Mouse (Mus musculus): ENCODE results near the gene Tmem42.

The Tmem42 gene

DNA sequence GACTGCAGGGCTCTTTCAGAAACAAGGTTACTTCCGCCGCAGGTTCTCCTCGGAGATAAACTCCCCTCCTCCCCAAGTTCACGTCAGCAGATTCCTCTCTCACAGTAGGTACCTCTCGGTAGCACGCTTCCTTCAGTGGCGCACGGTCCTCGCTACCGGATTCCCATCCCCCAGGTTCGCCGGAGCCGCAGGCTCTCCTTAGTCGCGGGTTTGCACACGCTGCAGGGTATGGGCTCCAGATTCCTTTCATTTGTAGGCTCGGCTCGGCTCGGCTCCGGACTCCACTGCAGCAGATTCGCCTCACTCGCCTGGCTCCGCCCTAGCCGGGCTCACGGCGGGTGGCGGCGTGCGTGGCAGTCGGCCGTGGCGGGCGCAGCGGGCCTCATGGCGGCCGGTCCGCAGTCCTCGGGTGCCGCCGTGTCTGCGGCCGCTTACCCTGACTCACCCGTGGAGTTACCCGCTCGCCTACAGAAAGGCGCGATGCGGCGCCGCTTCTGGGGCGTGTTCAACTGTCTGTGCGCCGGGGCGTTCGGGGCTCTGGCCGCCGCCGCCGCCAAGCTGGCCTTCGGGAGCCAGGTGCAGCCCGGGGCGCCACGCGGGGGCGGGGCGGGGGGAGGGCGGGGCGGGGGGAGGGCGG, at the start of gene Tmem42:
Tmem42 (plus strand) TSS at position 332 of the 637 bp plus-strand sequence.
- peak; percentile 37 for DNase-seq (ENCODE audit: extremely low spot score, low read depth, low spot score)

DNA sequence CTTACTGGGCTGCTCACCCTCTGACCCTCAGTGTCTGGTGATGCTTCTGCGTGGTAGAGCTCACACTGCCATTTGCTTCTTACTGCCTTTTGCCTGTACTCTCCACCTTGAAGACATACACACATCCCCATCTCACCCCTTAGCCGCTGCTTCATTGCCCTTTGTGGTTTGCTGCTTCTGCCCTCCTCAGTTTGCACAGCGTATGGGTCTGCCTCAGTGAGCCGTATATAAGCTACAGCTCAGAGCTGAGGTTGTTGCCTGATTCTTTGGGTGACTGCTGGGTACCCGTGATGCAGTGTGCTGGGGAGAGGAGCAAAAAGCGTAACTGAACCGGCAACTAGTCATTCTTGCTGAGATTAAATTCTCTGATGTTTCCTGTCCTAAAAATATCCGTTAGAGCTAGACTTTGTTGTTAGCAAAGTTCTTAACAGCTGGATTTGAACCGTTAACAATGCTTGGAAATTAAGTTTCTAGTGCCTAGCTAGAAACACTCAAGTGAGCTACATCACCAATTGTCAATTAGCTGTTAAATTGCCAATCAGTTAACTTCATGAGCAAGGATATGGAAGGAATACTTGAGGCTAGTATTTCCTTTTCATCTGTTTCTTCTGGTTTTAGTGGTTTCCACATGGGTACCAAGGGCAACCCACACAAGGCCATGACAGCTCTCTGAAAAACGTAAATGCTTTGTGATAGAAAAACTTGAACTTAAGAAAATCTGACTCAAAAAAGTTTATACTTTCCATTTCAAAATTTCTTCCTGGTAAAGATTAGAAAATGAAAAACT, 22.5 kb upstream of the Tmem42 start:
- no peak for DNase-seq (ENCODE audit: extremely low spot score, low read depth, low spot score)

DNA sequence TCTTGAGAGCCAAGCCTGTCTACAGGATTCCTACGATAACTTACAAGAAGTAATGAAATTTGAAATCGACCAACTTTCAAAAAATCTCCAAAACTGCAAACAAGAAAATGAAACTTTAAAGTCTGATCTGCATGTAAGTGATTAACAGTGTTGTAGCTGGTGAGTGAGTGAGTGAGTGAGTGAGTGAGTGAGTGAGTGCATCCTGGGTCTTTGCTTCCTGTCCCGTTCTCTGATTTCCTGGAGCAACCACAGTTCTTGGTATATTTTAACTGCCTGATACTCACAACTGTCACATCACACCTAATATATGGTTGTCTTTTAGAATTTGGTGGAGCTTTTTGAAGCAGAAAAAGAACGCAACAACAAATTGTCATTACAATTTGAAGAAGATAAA, 21.9 kb upstream of the Tmem42 start:
- DNase-seq (ENCODE audit: extremely low spot score, low read depth, low spot score), result no peak

DNA sequence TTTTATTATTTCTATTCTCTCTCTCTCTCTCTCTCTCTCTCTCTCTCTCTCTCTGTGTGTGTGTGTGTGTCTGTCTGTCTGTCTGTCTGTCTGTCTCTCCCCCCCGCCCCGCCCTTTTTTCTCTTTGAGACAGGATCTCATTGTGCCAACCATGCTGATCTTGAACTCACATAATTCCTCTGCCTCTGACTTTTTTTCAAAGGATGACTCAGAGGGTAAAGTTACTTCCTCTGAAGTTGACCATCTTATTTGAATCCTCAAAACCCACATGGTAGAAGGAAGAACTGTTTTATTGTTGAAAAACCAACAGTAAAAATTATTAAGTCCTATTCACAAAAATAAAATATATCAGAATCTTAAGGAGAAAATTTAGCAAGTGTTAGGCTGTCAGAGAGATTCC, 16.4 kb upstream of the Tmem42 start:
- DNase-seq (ENCODE audit: extremely low spot score, low read depth, low spot score), result no peak

DNA sequence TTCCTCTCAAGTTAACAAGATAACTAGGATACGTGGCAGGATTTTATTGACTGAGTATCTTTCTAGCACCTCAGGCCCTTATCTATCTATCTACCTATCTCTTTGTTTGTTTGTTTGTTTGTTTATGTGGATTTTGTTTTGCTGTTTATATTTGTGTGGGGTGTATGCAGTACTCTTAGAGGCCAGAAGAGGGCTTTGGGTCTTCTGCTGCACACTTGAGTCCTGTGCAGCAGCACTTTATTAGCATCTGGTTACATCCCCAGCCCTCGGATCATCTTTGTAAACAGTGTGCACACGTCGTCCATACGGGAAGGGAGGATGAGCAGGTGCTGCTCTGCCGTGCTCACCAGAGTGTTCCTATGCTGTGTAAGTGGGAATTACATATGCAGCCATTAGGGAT, 15.1 kb upstream of the Tmem42 start:
- no peak for DNase-seq (ENCODE audit: extremely low spot score, low read depth, low spot score)

DNA sequence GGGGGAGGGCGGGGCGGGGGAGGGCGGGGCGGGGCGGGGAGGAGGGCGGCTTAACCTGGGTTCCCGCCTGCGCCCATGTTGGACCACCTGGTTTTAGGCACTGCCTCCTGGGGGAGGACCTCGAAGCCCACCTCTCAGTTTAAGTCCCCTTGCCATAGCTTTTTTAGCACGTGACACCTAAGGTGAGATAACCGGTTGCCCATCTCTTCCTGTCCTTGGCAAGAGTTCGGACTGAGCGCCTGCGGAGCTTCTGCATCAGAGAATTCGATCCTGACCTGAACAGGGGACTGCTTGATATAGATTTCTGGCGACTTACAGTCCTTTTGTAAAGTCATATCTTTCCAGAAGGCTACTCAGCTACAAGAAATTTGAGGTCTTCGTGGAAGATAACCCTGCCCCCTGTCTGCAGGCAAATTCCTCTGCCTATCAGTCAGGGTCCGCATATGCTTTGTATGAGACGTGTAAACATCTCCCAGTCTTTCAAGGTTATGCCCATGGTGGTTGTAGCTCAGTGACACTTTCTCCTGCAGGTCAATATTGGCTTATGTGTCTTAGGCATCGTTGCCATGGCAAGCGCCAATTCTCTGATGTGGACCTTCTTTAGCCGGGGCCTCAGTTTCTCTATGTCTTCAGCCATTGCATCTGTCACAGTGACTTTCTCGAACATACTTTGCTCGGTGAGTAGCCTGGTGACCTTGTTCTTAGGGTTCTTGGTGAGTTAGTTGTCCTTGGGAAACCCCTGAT, 682 bp downstream of the Tmem42 start:
- DNase-seq (ENCODE audit: extremely low spot score, low read depth, low spot score), result no peak

DNA sequence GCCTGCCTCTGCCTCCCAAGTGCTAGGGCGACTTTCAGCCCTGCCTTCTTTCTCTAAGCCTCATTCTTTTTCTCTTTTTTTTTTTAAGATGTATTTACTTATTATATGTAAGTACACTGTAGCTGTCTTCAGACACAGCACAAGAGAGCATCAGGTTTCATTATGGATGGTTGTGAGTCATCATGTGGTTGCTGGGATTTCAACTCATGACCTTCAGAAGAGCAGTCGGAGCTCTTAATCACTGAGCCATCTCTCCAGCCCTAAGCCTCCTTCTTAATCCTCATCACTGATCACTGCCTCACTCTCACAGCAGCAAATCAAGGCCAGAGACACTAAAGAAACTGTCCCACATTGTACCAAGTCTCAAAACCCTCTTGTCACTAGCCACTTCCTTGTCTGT, 3.1 kb downstream of the Tmem42 start:
- no peak for DNase-seq (ENCODE audit: extremely low spot score, low read depth, low spot score)

DNA sequence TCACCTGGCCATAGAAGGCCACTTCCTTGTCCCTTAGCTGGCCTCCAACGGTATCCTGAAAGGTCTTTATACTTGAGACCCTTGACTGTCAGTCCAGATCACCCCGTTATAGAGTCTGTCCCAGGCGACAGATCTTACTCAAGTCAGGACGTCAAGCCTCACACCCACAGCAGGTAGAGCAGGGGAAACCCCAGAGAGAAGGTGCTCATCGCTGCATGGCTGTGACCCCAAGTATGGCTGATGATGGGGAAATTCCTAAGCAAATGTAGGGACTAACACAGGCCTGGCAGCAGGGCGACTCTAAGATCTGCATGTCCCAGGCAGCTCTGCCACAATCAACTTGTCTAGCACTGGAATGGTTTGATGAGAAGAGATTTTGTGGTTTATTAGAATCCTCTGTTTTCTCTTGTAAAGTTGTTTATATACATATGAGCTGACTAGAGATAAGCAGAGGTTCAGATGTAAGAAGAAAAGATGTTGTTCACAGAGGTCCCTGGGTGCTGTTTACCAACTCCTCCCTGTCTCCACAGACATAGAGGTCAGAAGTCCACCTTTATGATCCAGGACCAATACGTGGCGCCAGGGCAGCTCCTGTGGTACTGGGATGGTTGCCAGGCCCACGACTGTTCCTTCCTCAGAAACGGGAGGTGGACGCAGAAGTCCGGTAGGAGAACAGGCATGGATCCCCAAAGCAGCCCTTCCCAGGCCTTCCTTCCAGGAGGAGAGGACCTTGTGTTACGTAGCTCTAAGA, 10.5 kb downstream of the Tmem42 start:
- DNase-seq (ENCODE audit: extremely low spot score, low read depth, low spot score), result no peak

DNA sequence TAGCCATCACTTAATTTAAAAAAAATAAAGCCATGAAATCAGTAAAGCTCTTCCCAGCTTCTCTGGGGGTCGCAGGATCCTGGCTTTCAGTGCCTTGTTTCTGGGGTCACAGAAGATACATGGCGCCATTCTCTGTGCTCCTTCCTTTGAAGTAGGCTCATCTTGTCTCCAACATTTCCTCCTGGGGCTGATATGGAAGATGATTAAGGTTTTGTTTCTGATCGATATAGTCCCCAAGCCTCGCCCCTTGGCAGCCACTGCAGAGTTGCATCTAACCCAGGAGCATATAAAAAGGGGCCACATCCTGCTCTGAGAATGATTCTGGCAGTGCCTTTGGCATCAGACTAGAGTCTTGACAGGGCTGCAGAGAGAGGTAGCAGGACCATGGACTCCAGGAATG, 13.3 kb downstream of the Tmem42 start, which contains the start of gene Tgm4:
Tgm4 (plus strand) TSS at position 301 of the 400 bp plus-strand sequence.
- no peak for DNase-seq (ENCODE audit: extremely low spot score, low read depth, low spot score)

DNA sequence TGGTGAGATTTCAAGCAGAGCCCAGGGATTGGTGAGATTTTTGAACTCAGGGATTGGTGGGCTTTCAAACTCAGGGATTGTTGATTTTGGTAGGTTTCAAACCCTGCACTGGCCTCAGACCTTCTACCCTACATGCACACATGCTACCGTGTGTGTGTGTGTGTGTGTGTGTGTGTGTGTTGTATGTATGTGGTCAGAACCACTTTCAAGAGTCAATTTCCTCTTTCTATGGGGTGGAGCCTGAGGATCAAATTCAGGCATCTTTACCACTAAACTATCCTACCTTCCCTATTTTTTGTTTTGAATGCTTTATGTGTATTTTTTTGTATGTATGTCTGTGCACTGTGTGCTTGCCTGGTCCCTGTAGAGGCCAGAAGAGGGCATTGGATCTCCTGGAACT, 26.5 kb downstream of the Tmem42 start:
- DNase-seq (ENCODE audit: extremely low spot score, low read depth, low spot score), result no peak

DNA sequence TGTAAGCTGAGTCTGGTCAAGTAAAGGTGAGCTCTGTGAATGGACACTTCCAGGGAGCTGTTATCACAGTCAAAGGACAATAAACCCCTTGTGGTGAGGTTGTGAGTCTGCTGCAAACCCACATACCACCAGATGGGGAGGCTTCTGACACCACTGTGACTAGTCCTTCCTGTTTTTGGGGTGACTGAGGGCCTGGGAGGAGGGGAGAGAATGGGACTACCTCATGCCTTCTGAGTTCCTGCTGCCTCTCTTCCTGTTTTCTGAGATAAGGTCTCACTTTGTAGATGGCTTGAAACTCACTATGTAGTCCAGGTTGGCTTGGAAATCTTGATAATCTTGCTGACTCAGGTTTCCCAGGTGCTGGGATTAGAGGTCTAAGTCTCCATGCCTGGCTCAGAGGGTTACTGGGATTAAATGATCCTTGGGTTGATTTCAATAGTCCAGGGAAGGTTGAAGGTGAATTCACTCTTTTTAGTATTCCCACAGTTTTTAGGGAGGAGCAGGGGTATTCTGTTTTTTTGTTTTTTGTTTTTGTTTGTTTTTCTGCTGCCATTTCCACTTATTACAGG, 37.7 kb downstream of the Tmem42 start:
- DNase-seq (ENCODE audit: extremely low spot score, low read depth, low spot score), result no peak

DNA sequence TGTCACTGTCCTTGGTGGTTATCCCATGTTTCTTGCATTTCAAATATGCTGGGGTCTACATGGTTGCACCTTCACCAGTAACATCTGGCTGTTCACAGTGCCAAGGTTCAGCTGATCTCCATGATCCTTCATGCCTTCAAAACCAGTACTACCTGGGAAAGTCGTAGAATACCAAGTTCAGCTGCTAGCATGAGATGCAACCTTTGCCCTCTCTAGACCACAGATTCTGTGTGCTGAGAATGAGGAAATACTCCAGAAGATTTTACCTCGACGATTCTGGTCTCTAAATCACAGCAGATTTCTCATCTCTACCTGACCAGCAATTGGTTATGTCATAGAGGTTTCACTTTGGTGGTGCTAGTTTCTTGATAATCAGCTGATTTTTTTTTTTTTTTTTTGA, 39.0 kb downstream of the Tmem42 start:
- DNase-seq (ENCODE audit: extremely low spot score, low read depth, low spot score), result no peak

Data from hindlimb bud, embryonic 11.5 days (tissue).